Mouse (Mus musculus): Measurements from ENCODE around the gene Rbms3. TPM values are rescaled to one million over a fixed set of nuclear protein-coding genes. Genes with fewer than 3 reads are reported as not detected.

Gene Rbms3
- polyA plus RNA-seq, 1 experiment from 2014 or later: 48.9 TPM

GRCm38 (mm10) chr9:117413181-117413580 lies 216.5 kb downstream of the Rbms3 start:
- no peak overlapping the region for H3K4me3 ChIP-seq (ENCODE audit: low read depth, low read length)
- H3K36me3 ChIP-seq (ENCODE audit: insufficient read depth, low read length): no peaks in the 10 kb centered on the region
- H3K9me3 ChIP-seq (ENCODE audit: low read length): no peaks in the 10 kb centered on the region
- no peak overlapping the region for H3K27ac ChIP-seq (ENCODE audit: low read length)
- H3K4me2 ChIP-seq (replicated peaks; ENCODE audit: low read depth, low read length): no peak overlapping the region
- ATAC-seq: no peak
- no peaks in the 10 kb centered on the region for H3K4me1 ChIP-seq (ENCODE audit: insufficient read depth, low read depth, low read length)
- no peak overlapping the region for H3K9ac ChIP-seq (replicated peaks; ENCODE audit: low read depth)
- no peak for DNase-seq (ENCODE audit: low spot score)
- WGBS: 51% methylated on average over 3 of the region's 3 CpGs
- TF ChIP-seq CTCF (IDR thresholded peaks at IDR 0.05) (no peak), EP300 (IDR thresholded peaks at IDR 0.05) (no peak)
- H3K27me3 ChIP-seq (replicated peaks; ENCODE audit: insufficient read depth, low read length): no peaks in the 10 kb centered on the region

GRCm38 (mm10) chr9:117412584-117412983 lies 217.1 kb downstream of the Rbms3 start:
- no peaks in the 10 kb centered on the region for H3K27me3 ChIP-seq (replicated peaks; ENCODE audit: insufficient read depth, low read length)
- no peaks in the 10 kb centered on the region for H3K4me1 ChIP-seq (ENCODE audit: insufficient read depth, low read depth, low read length)
- no peak for TF ChIP-seq EP300 (IDR thresholded peaks at IDR 0.05)
- no peak for TF ChIP-seq CTCF (IDR thresholded peaks at IDR 0.05)
- no peak overlapping the region for H3K27ac ChIP-seq (ENCODE audit: low read length)
- H3K9ac ChIP-seq (replicated peaks; ENCODE audit: low read depth): no peak overlapping the region
- H3K4me3 ChIP-seq (ENCODE audit: low read depth, low read length): no peak overlapping the region
- H3K36me3 ChIP-seq (ENCODE audit: insufficient read depth, low read length): no peaks in the 10 kb centered on the region
- WGBS: 52% methylated on average over 2 of the region's 2 CpGs
- no peak overlapping the region for H3K4me2 ChIP-seq (replicated peaks; ENCODE audit: low read depth, low read length)
- ATAC-seq (no peak), DNase-seq (ENCODE audit: low spot score) (no peak)
- no peaks in the 10 kb centered on the region for H3K9me3 ChIP-seq (ENCODE audit: low read length)

- DNase-seq (ENCODE audit: low spot score): no peak
- no peak overlapping the region for H3K4me3 ChIP-seq (ENCODE audit: low read depth, low read length)
- no peak overlapping the region for H3K4me2 ChIP-seq (replicated peaks; ENCODE audit: low read depth, low read length)
- no peaks in the 10 kb centered on the region for H3K9me3 ChIP-seq (ENCODE audit: low read length)
- no peak overlapping the region for H3K9ac ChIP-seq (replicated peaks; ENCODE audit: low read depth)
- no peaks in the 10 kb centered on the region; the same call in 1 of the 2 replicates for H3K4me1 ChIP-seq (ENCODE audit: insufficient read depth, low read depth, low read length)
- H3K27me3 ChIP-seq (replicated peaks; ENCODE audit: insufficient read depth, low read length): no peaks in the 10 kb centered on the region
- no peak overlapping the region for H3K27ac ChIP-seq (ENCODE audit: low read length)
- no peak for ATAC-seq
- H3K36me3 ChIP-seq (ENCODE audit: insufficient read depth, low read length): no peaks in the 10 kb centered on the region
- WGBS: 78% methylated on average over 4 of the region's 4 CpGs
- TF ChIP-seq CTCF (IDR thresholded peaks at IDR 0.05) (no peak), EP300 (IDR thresholded peaks at IDR 0.05) (no peak)
These were observed 225.1 kb downstream of the Rbms3 start for GRCm38 (mm10) chr9:117404621-117405020.

- 17% methylated on average over 7 of the region's 7 CpGs for WGBS
- Histone ChIP-seq H3K4me3 (ENCODE audit: low read depth, low read length) (no peak overlapping the region), H3K27me3 (replicated peaks; ENCODE audit: insufficient read depth, low read length) (no peaks in the 10 kb centered on the region), H3K4me2 (replicated peaks; ENCODE audit: low read depth, low read length) (no peak overlapping the region), H3K4me1 (ENCODE audit: insufficient read depth, low read depth, low read length) (no peaks in the 10 kb centered on the region; the same call in 1 of the 2 replicates), H3K9ac (replicated peaks; ENCODE audit: low read depth) (no peak overlapping the region), H3K27ac (ENCODE audit: low read length) (no peak overlapping the region), H3K9me3 (ENCODE audit: low read length) (no peaks in the 10 kb centered on the region), H3K36me3 (ENCODE audit: insufficient read depth, low read length) (no peaks in the 10 kb centered on the region)
- TF ChIP-seq EP300 (IDR thresholded peaks at IDR 0.05) (no peak), CTCF (IDR thresholded peaks at IDR 0.05) (no peak)
- ATAC-seq (peak; percentile 86), DNase-seq (ENCODE audit: low spot score) (peak; percentile 59)
These were observed 229.4 kb downstream of the Rbms3 start for GRCm38 (mm10) chr9:117400262-117400671.

- no peak for ATAC-seq
- no peaks in the 10 kb centered on the region for H3K27me3 ChIP-seq (replicated peaks; ENCODE audit: insufficient read depth, low read length)
These were observed 232.6 kb downstream of the Rbms3 start for GRCm38 (mm10) chr9:117397071-117397470.

GRCm38 (mm10) chr9:117396586-117396985 lies 233.1 kb downstream of the Rbms3 start:
- 77% methylated on average over 8 of the region's 8 CpGs for WGBS
- Histone ChIP-seq H3K27me3 (replicated peaks; ENCODE audit: insufficient read depth, low read length) (no peaks in the 10 kb centered on the region), H3K36me3 (ENCODE audit: insufficient read depth, low read length) (no peaks in the 10 kb centered on the region), H3K4me3 (ENCODE audit: low read depth, low read length) (no peak overlapping the region), H3K9ac (replicated peaks; ENCODE audit: low read depth) (no peak overlapping the region), H3K4me2 (replicated peaks; ENCODE audit: low read depth, low read length) (no peak overlapping the region), H3K9me3 (ENCODE audit: low read length) (no peaks in the 10 kb centered on the region), H3K4me1 (ENCODE audit: insufficient read depth, low read depth, low read length) (peaks cover 4% of the 10 kb centered on the region; the same call in 1 of the 2 replicates), H3K27ac (ENCODE audit: low read length) (no peak overlapping the region)
- DNase-seq (ENCODE audit: low spot score) (no peak), ATAC-seq (no peak)
- TF ChIP-seq CTCF (IDR thresholded peaks at IDR 0.05): no peak
- TF ChIP-seq EP300 (IDR thresholded peaks at IDR 0.05): no peak

More at GRCm38 (mm10) chr9:117397071-117397470, 232.6 kb downstream of the Rbms3 start:
- no peak overlapping the region for H3K4me2 ChIP-seq (replicated peaks; ENCODE audit: low read depth, low read length)
- H3K4me3 ChIP-seq (ENCODE audit: low read depth, low read length): no peak overlapping the region
- H3K4me1 ChIP-seq (ENCODE audit: insufficient read depth, low read depth, low read length): peaks cover 4% of the 10 kb centered on the region; the same call in 1 of the 2 replicates
- H3K9me3 ChIP-seq (ENCODE audit: low read length): no peaks in the 10 kb centered on the region
- H3K27ac ChIP-seq (ENCODE audit: low read length): no peak overlapping the region
- H3K36me3 ChIP-seq (ENCODE audit: insufficient read depth, low read length): no peaks in the 10 kb centered on the region
- H3K9ac ChIP-seq (replicated peaks; ENCODE audit: low read depth): no peak overlapping the region
- DNase-seq (ENCODE audit: low spot score): no peak
- TF ChIP-seq EP300 (IDR thresholded peaks at IDR 0.05) (no peak), CTCF (IDR thresholded peaks at IDR 0.05) (no peak)
